Mouse (Mus musculus): ENCODE data around the gene Hdac7. TPM values are rescaled to one million over a fixed set of nuclear protein-coding genes. Genes with fewer than 3 reads are reported as not detected.

Gene Hdac7
- polyA plus RNA-seq, 1 experiment, result 29.9 TPM

DNA sequence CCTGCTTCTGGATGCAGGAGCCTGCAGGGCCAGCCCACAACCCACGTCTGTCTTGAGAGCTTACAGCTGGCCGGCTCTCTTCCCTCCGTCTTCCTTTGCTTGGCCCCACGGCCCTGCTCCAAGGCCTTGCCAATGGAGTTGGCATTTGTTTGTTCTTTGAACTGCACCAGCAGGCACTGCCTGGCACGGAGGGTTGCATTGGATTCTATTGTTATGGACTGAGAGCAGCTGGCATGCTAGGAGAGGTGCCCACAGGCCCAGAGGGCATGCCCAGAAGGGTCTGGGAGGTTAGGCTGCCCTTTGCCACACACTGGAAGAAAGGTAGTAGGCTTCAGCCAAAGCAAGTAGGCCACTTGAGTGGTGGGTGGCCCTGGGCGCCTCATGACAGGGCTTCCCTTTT lies 55.5 kb downstream of the Hdac7 start:
- TF ChIP-seq POLR2A (IDR thresholded peaks at IDR 0.05; ENCODE audit: low read depth, low read length) (no peak), CTCF (IDR thresholded peaks at IDR 0.05; ENCODE audit: extremely low read depth, insufficient read length, insufficient replicate concordance, low read depth, low read length) (no peak)
- WGBS, result 46% methylated on average over 6 of the region's 6 CpGs
- no peaks in the 10 kb centered on the region for H3K27me3 ChIP-seq (ENCODE audit: control insufficient read depth, insufficient read depth, low read length)
- H3K4me3 ChIP-seq (ENCODE audit: low read depth, low read length), result no peak overlapping the region
- H3K36me3 ChIP-seq (ENCODE audit: control insufficient read depth, insufficient read depth, low read length), result 0 out of 2 replicates have a peak, but pooled peaks cover under 1% of the 10 kb centered on the region
- peaks cover 16% of the 10 kb centered on the region for H3K4me1 ChIP-seq (ENCODE audit: control insufficient read depth, insufficient read depth, insufficient read length, low read length)
- H3K27ac ChIP-seq (ENCODE audit: insufficient read depth, low read depth, low read length), result no peak overlapping the region

DNA sequence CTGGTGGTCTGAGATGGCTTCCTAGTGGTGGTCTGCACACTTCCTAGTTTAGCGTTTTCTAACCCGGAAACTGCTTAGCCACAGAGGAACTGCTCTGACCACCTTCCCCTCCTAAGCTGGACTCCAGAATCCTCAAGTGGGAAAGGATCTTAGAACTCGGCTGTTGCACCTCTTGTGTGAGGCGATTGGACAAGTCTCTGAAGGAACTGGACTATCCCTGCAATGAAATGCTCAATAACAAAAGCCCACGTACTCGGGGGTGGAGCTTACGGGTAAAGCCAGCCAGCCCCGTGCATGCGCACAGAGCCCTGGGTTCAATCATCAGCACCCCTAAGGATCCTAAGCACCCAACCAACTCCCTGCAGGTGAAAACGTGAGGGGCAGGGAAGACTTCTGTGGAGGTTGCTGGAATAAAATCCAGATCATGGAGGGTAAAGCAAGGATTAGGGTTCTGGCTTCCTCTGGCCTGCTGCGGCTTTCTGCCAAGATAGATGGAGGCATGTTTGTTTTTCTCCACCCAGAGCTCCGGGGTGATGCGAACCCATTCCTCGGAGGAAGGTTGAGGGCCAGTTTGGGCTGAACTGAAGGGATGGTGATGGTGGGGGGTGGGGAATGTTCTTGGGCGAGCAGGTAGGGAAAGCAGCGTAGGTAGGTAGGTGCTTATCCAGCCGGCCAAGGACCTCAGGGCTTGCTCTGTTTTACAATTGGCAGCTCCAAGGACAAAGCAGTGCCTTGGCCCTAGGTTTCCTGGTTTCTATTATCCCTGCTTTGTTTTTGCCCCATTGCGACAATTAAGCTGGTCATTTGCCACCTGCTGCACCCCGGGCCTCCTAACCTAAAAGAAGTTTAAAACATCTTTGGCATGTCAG lies 56.3 kb downstream of the Hdac7 start:
- 71% methylated on average over 19 of the region's 19 CpGs for WGBS
- no peaks in the 10 kb centered on the region for H3K36me3 ChIP-seq (ENCODE audit: control insufficient read depth, insufficient read depth, low read length)
- no peak overlapping the region for H3K4me3 ChIP-seq (ENCODE audit: low read depth, low read length)
- H3K27me3 ChIP-seq (ENCODE audit: control insufficient read depth, insufficient read depth, low read length), result no peaks in the 10 kb centered on the region
- H3K4me1 ChIP-seq (ENCODE audit: control insufficient read depth, insufficient read depth, insufficient read length, low read length), result peaks cover 16% of the 10 kb centered on the region
- no peak overlapping the region for H3K27ac ChIP-seq (ENCODE audit: insufficient read depth, low read depth, low read length)
- no peak for TF ChIP-seq CTCF (IDR thresholded peaks at IDR 0.05; ENCODE audit: extremely low read depth, insufficient read length, insufficient replicate concordance, low read depth, low read length)
- no peak for TF ChIP-seq POLR2A (IDR thresholded peaks at IDR 0.05; ENCODE audit: low read depth, low read length)

DNA sequence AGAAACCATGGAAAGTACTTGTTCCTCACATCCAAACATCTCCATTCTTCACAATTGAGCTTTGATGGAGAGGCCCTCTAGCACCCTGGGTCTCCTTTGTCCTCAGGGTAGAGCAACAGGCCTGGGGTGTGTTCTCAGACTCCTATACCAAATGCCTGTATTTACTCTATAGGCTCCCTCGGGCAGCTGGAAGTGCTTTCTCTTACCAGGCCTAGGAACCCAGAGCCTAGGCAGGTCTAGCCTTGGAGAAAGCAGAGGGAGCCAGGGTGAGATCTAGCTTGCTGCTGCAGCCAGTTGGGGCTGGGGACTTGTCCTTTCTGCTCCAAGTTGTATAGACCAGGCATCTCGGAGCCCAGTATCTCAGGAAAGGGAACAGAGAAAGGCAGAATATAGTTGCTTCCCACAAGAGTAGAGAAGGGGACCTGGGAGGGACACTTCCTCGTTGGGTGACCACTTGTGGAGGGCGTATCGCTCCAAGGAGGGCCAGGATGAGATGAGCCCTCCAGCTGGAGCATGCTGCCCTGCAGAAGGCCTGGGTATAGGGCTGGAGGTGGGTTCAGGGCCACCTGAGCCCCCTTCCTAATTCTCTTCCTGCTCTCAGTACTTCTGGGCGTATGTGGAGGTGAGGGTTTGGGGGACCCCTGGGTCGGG lies 57.0 kb downstream of the Hdac7 start:
- WGBS, result 71% methylated on average over 7 of the region's 7 CpGs
- H3K27ac ChIP-seq (ENCODE audit: insufficient read depth, low read depth, low read length), result no peak overlapping the region
- TF ChIP-seq POLR2A (IDR thresholded peaks at IDR 0.05; ENCODE audit: low read depth, low read length) (no peak), CTCF (IDR thresholded peaks at IDR 0.05; ENCODE audit: extremely low read depth, insufficient read length, insufficient replicate concordance, low read depth, low read length) (no peak)
- no peaks in the 10 kb centered on the region for H3K27me3 ChIP-seq (ENCODE audit: control insufficient read depth, insufficient read depth, low read length)
- no peak overlapping the region for H3K4me3 ChIP-seq (ENCODE audit: low read depth, low read length)
- peaks cover 16% of the 10 kb centered on the region for H3K4me1 ChIP-seq (ENCODE audit: control insufficient read depth, insufficient read depth, insufficient read length, low read length)
- H3K36me3 ChIP-seq (ENCODE audit: control insufficient read depth, insufficient read depth, low read length), result no peaks in the 10 kb centered on the region

DNA sequence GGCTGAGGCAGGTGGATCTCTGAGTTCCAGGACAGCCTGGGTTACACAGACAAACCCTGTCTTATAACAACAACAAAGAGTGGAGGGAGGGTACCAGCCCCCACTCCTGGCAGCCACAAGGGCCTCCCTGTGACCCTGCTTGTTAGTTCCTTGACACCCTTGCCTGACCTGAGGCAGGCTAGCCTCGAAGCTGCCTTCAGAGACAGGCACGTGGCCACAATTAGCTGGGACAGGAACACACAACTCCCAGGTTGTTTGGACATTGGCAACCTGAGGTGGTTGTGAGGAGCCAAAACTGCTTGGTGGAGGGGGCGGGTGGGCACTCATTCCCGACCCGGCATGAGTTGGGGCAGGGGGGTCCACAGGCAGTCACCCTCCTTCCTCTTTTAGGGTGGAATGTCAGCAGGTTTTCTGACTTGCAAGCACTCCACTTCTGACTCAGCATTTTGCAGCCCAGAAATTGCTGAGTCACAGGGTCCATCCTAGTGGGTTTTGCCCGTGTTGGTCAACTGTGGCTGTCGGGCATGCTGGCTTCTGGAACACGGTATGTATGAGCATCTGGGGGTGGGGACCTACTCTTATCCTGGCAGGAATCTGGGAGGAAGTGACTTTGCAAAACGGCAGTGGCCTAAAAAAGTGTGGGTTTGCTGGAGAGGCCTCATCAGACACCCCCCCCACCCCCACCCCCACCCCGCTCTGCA lies 57.7 kb downstream of the Hdac7 start:
- Histone ChIP-seq H3K27me3 (ENCODE audit: control insufficient read depth, insufficient read depth, low read length) (no peaks in the 10 kb centered on the region), H3K4me1 (ENCODE audit: control insufficient read depth, insufficient read depth, insufficient read length, low read length) (peaks cover 16% of the 10 kb centered on the region), H3K4me3 (ENCODE audit: low read depth, low read length) (no peak overlapping the region), H3K27ac (ENCODE audit: insufficient read depth, low read depth, low read length) (no peak overlapping the region), H3K36me3 (ENCODE audit: control insufficient read depth, insufficient read depth, low read length) (no peaks in the 10 kb centered on the region)
- no peak for TF ChIP-seq POLR2A (IDR thresholded peaks at IDR 0.05; ENCODE audit: low read depth, low read length)
- no peak for TF ChIP-seq CTCF (IDR thresholded peaks at IDR 0.05; ENCODE audit: extremely low read depth, insufficient read length, insufficient replicate concordance, low read depth, low read length)
- 70% methylated on average over 10 of the region's 10 CpGs for WGBS

DNA sequence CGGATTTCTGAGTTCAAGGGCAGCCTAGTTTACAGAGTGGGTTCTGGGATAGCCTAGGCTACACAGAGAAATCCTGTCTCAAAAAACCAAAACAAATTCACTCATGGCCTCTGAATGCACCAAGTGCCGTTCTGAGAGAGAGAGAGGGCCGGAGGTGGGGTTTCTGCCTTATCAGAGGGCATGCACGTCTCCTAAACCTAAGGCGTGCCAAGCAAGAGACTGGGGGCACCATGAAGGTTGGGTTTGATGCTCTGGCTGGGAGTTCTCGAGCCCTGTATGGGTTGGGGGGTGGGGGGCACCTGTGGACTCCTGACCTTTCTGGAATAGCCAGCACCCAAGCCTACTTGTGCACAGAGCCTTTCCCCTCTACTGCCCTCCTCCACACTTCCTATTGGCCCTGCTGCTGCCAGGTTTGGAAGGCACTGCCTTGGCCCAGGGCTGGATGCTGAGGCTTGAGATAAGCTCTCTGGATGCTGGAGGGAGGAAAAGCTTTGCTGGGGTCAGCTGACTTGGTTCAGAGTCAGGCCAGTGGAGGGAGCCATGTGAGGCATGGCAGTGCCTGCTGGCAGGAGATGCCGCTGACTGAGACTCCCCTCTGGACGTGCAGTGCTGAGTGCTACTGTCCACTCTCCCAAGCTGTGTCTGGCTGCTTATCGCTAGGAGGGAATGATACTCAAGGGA lies 58.4 kb downstream of the Hdac7 start:
- Histone ChIP-seq H3K36me3 (ENCODE audit: control insufficient read depth, insufficient read depth, low read length) (no peaks in the 10 kb centered on the region), H3K27ac (ENCODE audit: insufficient read depth, low read depth, low read length) (no peak overlapping the region), H3K4me3 (ENCODE audit: low read depth, low read length) (no peak overlapping the region), H3K4me1 (ENCODE audit: control insufficient read depth, insufficient read depth, insufficient read length, low read length) (peaks cover 16% of the 10 kb centered on the region), H3K27me3 (ENCODE audit: control insufficient read depth, insufficient read depth, low read length) (no peaks in the 10 kb centered on the region)
- TF ChIP-seq POLR2A (IDR thresholded peaks at IDR 0.05; ENCODE audit: low read depth, low read length) (no peak), CTCF (IDR thresholded peaks at IDR 0.05; ENCODE audit: extremely low read depth, insufficient read length, insufficient replicate concordance, low read depth, low read length) (no peak)
- 82% methylated on average over 9 of the region's 9 CpGs for WGBS

DNA sequence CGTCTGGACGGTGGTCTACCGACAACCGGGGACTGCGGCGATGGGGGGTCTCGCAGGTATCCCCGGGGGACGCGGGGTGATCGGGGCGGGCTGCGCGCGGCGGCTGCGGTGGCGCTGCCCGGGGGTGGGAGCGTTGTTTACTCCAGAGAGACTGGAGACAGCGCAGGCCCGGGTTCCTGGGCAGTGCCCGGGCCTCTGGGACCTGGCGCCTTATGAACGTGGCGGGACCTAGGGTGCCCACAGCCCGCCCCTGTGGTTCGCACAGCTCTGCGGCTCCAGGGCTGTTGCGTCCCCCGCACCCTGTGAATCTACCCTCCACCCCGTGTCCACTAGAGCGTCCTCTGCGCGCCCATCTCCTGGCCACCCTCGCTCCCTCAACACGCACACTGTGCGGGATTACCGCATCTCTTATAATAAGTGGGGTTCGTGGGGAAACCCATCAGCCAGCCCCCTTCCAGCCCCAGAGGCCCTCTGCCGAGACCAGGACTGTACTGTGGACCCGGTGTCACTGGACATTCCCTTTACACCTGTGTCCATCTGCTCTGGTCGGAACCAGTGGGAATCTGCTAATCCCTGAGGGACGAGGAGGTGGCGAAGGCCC lies 59.6 kb downstream of the Hdac7 start:
- peak overlapping the region; percentile 94 for H3K4me3 ChIP-seq (ENCODE audit: low read depth, low read length)
- no peak for TF ChIP-seq POLR2A (IDR thresholded peaks at IDR 0.05; ENCODE audit: low read depth, low read length)
- TF ChIP-seq CTCF (IDR thresholded peaks at IDR 0.05; ENCODE audit: extremely low read depth, insufficient read length, insufficient replicate concordance, low read depth, low read length), result no peak
- no peak overlapping the region for H3K27ac ChIP-seq (ENCODE audit: insufficient read depth, low read depth, low read length)
- H3K4me1 ChIP-seq (ENCODE audit: control insufficient read depth, insufficient read depth, insufficient read length, low read length), result peaks cover 13% of the 10 kb centered on the region
- no peaks in the 10 kb centered on the region for H3K27me3 ChIP-seq (ENCODE audit: control insufficient read depth, insufficient read depth, low read length)
- no peaks in the 10 kb centered on the region for H3K36me3 ChIP-seq (ENCODE audit: control insufficient read depth, insufficient read depth, low read length)
- 5% methylated on average over 44 of the region's 45 CpGs for WGBS

Measured in small intestine, adult 2 months (tissue).